Mouse (Mus musculus): ENCODE results near the gene C1qc.

GRCm38 (mm10) chr4:136864751-136865470 lies 28.0 kb downstream of the C1qc start:
- no peak for TF ChIP-seq CTCF (IDR thresholded peaks at IDR 0.05)
- TF ChIP-seq EP300 (IDR thresholded peaks at IDR 0.05) = no peak

All from lung, postnatal 0 days (tissue).